Mouse (Mus musculus) left cerebral cortex, postnatal 10 days (tissue): ENCODE measurements around the gene Zbtb17. TPM values are rescaled to one million over a fixed set of nuclear protein-coding genes. Genes with fewer than 3 reads are reported as not detected.

Experiments used
- DNase-seq, 2 experiments: peaks; one replicate each; pipeline ENCODE4 v3.0.0; 2021 to 2022; ENCODE audit warnings: low spot score in 2 of 2, mixed read lengths in 1 of 2; ENCODE audit errors: extremely low spot score in 1 of 2
- intact Hi-C: fragments of 180-260 bp; cut with DNase I; formaldehyde crosslinking; loops from one replicate; pipeline ENCODE4 v1.15.1; 2025
- total RNA-seq, 2 experiments: library from RNA; stranded (reverse); gene quantifications; 2 replicates each; pipeline ENCODE4 v1.2.3; 2021

Gene Zbtb17
- total RNA-seq: 10 to 100 TPM; 23.0 to 26.1 TPM

- intact Hi-C loops: no loop called here
- peak; percentile 83 to 94 for DNase-seq
Measured at GRCm38 (mm10) chr4:141444451-141445327, at the start of gene Zbtb17. Zbtb17 (plus strand) TSS chr4:141444654.

GRCm38 (mm10) chr4:141394751-141395150 is 49.7 kb upstream of the Zbtb17 start:
- no peak for DNase-seq
- intact Hi-C loops: no loop called here

GRCm38 (mm10) chr4:141397861-141398260 is 46.6 kb upstream of the Zbtb17 start:
- intact Hi-C loops: no loop called here
- no peak for DNase-seq

GRCm38 (mm10) chr4:141398545-141398944 is 45.9 kb upstream of the Zbtb17 start, which contains the start of gene Clcnka:
Clcnka (minus strand) TSS chr4:141398724.
- DNase-seq: no peak
- intact Hi-C loops: no loop called here

GRCm38 (mm10) chr4:141400171-141400570 is 44.3 kb upstream of the Zbtb17 start:
- intact Hi-C loops: no loop called here
- no peak for DNase-seq

- intact Hi-C loops: no loop called here
Measured at GRCm38 (mm10) chr4:141404518-141405313, 39.7 kb upstream of the Zbtb17 start.

GRCm38 (mm10) chr4:141405314-141405622 is 39.2 kb upstream of the Zbtb17 start:
- intact Hi-C loops: no loop called here
- DNase-seq: no peak

More at GRCm38 (mm10) chr4:141404518-141405313, 39.7 kb upstream of the Zbtb17 start:
- peak; percentile 85 to 88 for DNase-seq

- DNase-seq: no peak
- intact Hi-C loops: loop anchor here (2.0 kb wide), 1 partner anchor 168 kb away; no protein-coding TSS in a partner anchor
Measured at GRCm38 (mm10) chr4:141406516-141407299, 37.7 kb upstream of the Zbtb17 start.

GRCm38 (mm10) chr4:141408577-141408976 is 35.9 kb upstream of the Zbtb17 start:
- no peak for DNase-seq
- intact Hi-C loops: no loop called here

GRCm38 (mm10) chr4:141411430-141411992 is 32.9 kb upstream of the Zbtb17 start:
- intact Hi-C loops: no loop called here
- no peak for DNase-seq

GRCm38 (mm10) chr4:141415924-141416323 is 28.5 kb upstream of the Zbtb17 start, which contains the start of gene Clcnkb:
Clcnkb (minus strand) TSS chr4:141416014.
- peak in 1 of 2 experiments; percentile 15 for DNase-seq
- intact Hi-C loops: no loop called here

- intact Hi-C loops: no loop called here
- DNase-seq: no peak
Measured at GRCm38 (mm10) chr4:141419398-141420191, 24.9 kb upstream of the Zbtb17 start.

GRCm38 (mm10) chr4:141420192-141420829 is 24.1 kb upstream of the Zbtb17 start, which contains the start of gene Hspb7:
Hspb7 (plus strand) TSS chr4:141420779.
- intact Hi-C loops: no loop called here
- no peak for DNase-seq

- DNase-seq: no peak
- intact Hi-C loops: no loop called here
Measured at GRCm38 (mm10) chr4:141420886-141421285, 23.6 kb upstream of the Zbtb17 start.

- intact Hi-C loops: no loop called here
- DNase-seq: peak in 1 of 2 experiments; percentile 59
Measured at GRCm38 (mm10) chr4:141421423-141421822, 23.0 kb upstream of the Zbtb17 start.

GRCm38 (mm10) chr4:141422841-141423240 is 21.6 kb upstream of the Zbtb17 start:
- intact Hi-C loops: no loop called here
- DNase-seq: no peak

- intact Hi-C loops: no loop called here
- no peak for DNase-seq
Measured at GRCm38 (mm10) chr4:141423288-141423687, 21.2 kb upstream of the Zbtb17 start.
